Mouse (Mus musculus): ENCODE measurements at regions not wholly inside any gene's neighbourhood (a gene's known extent, or its start where the extent isn't known, plus 50 kb on each side); places are given as distances from the start of the nearest gene placed in this dataset.

- DNase-seq, result no peak
Measured at GRCm38 (mm10) chr14:76701304-76701703, 144.6 kb upstream of the Serp2 start.

DNA sequence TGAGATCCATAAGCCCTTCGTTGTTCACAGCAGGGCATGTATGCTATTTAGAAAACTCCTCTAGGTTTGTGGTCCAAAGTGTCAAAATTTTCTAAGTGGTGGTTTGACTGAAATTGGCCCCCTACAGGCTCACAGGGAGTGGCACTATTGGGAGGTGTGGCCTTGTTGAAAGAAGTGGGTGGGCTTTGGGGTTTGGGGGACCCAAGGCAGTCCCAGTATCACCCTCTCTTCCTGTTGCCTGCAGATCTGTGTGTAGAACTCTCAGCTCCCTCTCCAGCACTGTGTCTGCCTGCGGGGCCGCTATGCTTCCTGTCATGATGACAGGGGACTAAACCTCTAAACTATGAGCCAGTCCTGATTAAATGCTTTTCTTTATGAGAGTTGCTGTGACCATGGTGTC lies 144.1 kb upstream of the Serp2 start:
- no peak for DNase-seq

- no peak for DNase-seq
Measured at GRCm38 (mm10) chr14:76700190-76700589, 143.5 kb upstream of the Serp2 start.

- DNase-seq, result no peak
Measured at GRCm38 (mm10) chr14:76698718-76699402, 142.2 kb upstream of the Serp2 start.

DNA sequence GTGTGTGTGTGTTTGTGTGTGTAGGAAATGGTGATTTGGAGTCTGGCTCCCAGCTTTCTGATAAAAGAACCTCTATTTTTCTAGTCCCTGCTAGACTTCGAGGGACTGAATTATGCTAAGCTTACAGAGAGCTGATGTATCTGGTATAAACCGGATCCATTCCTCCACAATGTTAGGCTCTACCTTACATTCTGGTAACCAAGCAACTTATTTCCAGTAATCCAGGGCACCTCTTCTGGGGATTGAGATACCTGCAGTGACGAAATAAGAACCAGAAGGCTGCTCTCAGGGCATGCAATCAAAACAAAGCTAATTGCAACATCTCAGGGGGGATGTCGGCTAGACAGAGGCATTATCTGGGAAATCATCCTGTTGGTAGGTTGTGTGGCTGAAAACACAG lies 140.0 kb upstream of the Serp2 start:
- DNase-seq, result no peak

- no peak for DNase-seq
Measured at GRCm38 (mm10) chr14:76695691-76696355, 139.1 kb upstream of the Serp2 start.

DNA sequence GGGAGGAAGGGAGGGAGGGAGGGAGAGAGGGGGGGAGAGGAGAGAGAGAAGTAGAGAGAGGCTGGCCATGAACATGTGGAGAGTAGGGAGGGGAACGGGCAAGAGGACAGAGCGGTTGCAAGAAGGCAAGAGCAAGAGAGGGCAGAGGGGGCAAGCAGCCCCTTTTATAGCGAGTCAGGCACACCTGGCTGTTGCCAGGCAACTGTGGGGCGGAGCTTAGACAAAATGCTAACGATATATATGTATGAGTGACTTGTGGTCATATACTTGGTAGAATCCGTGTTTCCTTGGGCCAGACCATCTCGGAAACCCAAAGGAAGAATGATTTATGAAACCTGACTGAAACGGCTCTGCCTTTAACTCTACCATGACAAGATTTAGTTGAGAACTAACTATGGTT lies 138.2 kb upstream of the Serp2 start:
- DNase-seq, result no peak

DNA sequence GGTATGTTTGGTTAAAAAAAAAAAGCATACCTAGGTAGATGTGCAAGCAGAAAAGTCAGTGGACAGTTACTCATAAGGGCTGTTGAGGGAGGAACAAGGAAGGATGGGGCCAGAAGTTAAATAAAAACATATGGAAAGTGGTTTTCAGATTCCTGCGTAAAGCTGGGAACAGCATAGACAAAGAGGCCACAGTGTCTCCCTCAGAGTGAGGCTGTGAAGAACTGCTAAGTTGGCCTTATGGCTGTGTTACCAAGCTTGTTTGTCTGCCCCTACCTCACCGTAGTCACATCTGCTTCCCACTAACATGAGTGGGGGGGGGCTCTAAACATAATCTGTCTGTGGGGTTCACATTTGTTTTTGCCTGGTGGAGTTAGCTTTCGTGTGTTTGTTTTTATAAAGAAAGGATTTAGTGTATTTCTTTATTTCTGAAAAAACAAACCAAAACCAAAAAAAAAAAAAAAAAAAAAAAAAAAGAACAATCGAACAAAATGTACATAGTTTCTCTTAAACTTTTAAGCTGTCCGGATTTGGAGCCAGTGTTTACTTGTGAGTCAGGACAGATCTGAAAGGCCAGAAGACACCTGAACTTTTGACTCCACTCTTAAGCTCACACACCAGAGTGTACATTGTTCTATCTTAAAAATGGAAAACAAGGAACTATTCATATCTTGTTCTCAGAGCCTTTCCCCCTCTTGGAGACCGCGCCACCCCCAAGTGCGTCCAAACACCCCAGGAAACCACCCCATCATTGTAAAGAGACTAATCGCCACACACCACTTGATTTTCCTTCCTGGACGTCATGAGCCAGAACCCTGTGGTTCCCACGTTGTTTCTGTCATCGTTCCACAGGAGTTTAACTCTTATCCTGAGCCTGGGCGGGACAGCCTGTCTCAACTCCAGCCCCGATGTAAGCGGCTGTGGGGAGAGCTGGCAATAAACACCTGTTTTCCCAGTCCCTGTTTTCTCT lies 136.9 kb upstream of the Serp2 start:
- DNase-seq, result no peak

- DNase-seq, result no peak
Measured at GRCm38 (mm10) chr14:76687971-76688407, 131.3 kb upstream of the Serp2 start.

DNA sequence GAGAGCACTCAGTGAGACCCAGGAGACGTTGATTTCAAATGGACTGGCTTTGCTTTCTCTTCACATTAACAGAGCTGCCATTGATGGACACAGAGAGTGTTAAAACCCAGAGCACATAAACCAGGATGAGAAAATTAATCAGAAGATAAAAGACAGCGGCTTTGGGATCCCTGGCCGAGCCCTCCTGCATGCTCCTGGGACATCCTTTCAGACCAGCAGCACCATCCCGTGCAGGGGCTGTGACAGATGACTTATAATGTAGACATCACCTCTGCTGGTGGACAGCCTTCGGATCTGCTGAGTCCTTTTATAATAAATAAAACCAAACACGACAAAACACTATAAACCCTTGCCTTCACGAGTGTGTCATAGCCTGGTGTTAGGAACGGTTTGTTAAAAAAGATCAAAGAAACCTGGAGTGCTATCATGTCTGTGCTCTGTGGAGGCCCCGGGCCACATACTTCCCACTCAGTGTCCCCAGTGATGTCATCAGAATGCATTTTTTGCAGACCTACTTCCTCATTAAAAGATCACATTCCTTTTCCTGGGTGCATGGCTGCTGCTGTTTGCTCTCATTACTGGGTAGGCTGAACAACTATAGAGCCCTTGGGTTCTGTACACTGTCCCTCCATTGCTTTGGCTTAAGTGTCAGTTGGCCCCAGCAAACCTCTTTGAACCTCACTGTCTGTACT lies 130.2 kb upstream of the Serp2 start:
- DNase-seq, result no peak

DNA sequence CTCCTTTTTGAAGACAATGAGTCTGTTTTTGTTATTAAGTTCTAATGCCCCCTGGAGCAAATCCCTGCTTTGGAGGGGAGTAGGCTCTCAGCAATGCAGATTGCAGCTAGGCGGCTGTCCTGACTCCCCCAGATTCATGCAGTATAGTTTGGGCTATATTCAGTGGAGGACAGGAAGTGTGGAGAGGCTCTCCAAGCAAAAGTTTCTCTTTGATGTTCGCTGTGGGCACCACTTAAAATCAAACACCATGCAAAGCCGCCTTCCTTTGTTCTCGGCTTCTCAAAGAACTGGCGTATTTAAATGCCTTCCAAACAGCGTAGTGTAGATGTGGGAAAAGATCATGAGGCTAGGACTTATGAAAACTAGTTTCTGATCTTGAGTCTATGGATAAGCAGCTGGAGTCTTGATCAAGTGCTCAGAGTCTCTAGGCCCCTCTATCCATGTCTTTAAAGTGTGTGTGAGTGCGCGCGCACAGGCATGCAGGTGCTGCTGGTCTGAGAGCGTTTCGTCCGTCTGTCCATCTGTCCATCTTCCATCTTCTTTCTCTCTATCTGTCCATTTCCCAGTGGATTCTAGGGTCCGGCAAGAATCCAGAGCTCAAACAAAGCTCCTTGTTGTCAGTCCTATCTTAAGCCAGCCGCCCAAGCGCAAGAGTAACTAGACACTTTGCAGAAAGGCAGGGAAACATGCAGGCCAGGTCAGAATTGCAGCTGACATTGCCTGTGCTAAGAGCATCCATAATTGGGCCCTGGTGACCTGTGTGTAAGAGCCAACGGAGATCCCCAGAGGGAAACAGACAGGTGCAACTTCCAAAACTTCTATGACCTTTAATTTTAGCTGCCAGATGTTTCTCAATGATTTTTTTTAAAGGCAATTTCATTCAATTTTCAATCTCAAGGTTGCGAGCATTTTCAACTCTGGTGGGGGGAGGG lies 129.4 kb upstream of the Serp2 start:
- no peak for DNase-seq

DNA sequence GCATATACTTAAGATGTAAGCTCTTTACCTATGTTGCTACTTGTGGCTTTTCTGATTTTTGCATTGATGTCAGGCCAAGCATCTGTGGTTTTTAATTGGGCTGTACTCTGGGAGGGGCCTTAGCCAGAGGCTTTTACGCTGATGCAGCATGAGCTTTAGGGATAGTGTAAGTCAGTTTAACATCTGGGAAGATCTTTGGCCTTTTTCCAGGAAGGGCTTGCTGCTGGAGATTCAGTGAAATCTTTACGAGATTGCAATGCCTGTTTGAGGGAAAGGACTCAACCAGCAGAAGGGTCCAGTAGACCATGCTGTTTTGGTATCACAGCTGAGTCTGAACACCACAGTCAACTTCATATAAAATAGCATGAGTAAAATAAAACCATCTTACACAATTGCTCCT lies 127.6 kb upstream of the Serp2 start:
- DNase-seq, result no peak

DNA sequence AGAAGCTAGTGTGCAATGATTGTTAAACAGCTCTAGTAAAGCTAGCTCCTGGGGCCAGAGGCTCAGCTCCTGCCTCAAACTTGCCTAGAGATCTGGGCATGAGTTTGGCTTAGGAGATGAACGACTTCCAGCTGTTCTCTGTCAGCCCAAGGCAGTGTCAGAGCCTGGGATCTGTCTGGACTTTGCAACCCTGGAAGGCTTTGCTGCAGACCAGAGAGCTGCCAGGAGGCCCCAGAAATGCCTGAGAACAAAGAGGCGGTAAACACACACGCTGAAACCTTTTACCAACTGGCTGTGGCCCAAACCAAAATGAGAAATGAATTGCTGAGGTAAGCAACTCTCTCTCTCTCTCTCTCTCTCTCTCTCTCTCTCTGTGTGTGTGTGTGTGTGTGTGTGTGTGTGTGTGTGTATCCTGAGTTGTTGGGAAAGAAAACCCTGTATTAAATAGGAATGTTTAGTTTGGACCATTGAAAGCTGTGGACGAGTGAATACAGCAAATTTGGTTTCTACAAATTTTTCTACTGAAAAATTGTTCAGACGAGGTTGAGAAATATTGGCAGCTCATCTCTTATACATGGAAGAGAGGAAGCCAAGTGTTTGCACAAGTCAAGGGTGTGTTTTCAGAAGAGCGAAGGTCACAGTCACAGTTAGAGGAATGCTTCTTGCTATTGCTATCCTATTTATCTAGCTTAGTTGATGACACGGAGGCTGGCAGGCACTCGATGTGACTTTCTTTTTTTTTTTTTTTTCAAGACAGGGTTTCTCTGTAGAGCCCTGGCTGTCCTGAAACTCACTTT lies 125.1 kb upstream of the Serp2 start:
- DNase-seq, result no peak

DNA sequence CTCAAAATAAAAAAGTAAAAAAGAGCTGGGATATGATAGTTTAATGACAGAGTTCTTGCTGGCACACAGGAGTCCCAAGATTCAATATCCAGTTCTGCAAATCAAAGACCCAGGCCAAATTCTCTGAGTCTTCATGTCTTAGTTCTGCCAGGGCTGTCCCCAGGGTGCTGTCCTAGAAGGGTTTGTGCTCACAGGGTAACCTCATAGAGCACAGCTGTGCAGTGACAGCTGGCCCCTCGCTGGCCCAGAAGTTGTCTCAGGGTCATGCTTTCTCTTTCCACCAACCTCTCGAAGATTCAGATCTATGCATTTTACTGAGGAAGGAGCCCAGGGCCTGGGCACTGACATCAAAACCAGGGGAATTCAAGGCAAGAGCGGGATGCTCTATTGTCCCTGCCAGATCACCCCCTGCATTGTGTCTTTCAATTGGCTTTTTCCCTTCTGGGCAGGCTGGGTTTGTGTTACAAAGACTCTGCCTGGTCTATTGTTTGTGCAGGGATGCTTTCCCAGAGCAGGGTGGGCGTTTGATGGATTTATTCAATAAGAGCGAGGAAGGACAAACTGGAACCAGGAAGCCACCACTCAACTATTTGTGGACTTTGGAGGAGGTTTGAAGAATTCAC lies 121.9 kb upstream of the Serp2 start:
- no peak for DNase-seq

- DNase-seq, result no peak
Measured at GRCm38 (mm10) chr14:76674949-76675348, 118.3 kb upstream of the Serp2 start.

- no peak for DNase-seq
Measured at GRCm38 (mm10) chr14:76673671-76674331, 117.1 kb upstream of the Serp2 start.

DNA sequence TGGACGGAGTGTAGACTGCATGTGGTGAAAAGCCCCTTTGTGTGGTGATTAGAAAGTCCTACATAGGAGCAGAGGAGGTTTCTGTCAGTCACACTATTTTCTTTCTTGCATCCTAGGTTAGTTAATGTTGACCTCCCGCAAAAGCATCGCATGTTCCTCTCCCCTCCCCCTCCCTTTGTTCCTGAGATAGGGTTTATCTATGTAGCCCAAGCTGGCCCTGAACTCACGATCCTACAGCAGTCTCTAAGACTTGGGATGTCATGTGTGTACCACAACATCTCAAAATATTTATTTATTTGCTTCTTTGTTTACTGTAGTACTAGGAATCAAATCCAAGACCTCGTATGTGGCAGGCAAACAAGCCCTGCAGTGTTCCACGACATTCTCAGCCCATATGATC lies 116.2 kb upstream of the Serp2 start:
- no peak for DNase-seq

GRCm38 (mm10) chr14:76672442-76672841 lies 115.8 kb upstream of the Serp2 start:
- no peak for DNase-seq

DNA sequence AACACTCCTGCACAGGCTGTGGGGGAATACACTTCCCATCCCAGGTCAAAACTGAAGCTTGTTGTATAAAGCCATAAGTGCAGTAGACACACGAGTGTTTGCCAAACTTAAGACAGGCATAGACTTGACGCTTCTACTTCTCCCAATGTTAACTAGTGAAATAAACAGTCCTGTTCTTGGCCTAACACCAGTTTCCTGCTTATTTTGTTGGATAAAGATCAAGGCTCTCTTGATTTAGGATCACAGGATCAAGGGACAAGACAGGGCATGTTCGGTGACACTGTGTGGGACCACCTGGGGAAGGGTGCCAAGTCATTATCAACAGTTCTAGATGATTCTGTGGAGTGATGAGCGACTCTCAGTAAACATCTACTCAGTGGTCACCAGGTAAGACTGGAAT lies 114.3 kb upstream of the Serp2 start:
- DNase-seq, result no peak

Data from cerebellum, adult 11 months (tissue).